Mouse (Mus musculus) erythroblast, embryonic 14.5 days (primary cell): ENCODE data around the gene Smyd3. TPM values are rescaled to one million over a fixed set of nuclear protein-coding genes. Genes with fewer than 3 reads are reported as not detected.

Experiments
- H3K27me3 ChIP-seq: 2 replicates; pipeline ENCODE4 v1.6.1; 2012; ENCODE audit warnings: inconsistent platforms; ENCODE audit not compliant: control insufficient read depth
- H3K36me3 ChIP-seq: 2 replicates; pipeline ENCODE4 v1.6.1; 2012; ENCODE audit warnings: mild to moderate bottlenecking, inconsistent platforms; ENCODE audit not compliant: control insufficient read depth
- H3K4me1 ChIP-seq: 2 replicates; pipeline ENCODE4 v1.6.1; 2012; ENCODE audit warnings: inconsistent platforms; ENCODE audit not compliant: control insufficient read depth
- H3K4me3 ChIP-seq: replicated peaks from 2 replicates; pipeline ENCODE3; 2012; ENCODE audit warnings: moderate library complexity, mild to moderate bottlenecking, inconsistent platforms
- H3K9me3 ChIP-seq: 2 replicates; pipeline ENCODE4 v1.6.1; 2012; ENCODE audit warnings: low read length, inconsistent platforms, mixed read lengths; ENCODE audit not compliant: control insufficient read depth
- GATA1 ChIP-seq: IDR thresholded peaks from 2 replicates; pipeline ENCODE4 v1.6.1; 2012; ENCODE audit warnings: low read length, inconsistent platforms, mixed read lengths
- TAL1 ChIP-seq: IDR thresholded peaks from 3 replicates; pipeline ENCODE4 v1.6.1; 2012; ENCODE audit warnings: low read length, inconsistent platforms, mixed read lengths
- polyA plus RNA-seq: library from polyadenylated mRNA; stranded (reverse); fragments of >175 nt; gene quantifications from 2 replicates; pipeline ENCODE4 v1.2.3, GENCODE M21; 2012

The Smyd3 gene
- polyA plus RNA-seq = 0.02 and 0.09 TPM in 2 replicates

DNA sequence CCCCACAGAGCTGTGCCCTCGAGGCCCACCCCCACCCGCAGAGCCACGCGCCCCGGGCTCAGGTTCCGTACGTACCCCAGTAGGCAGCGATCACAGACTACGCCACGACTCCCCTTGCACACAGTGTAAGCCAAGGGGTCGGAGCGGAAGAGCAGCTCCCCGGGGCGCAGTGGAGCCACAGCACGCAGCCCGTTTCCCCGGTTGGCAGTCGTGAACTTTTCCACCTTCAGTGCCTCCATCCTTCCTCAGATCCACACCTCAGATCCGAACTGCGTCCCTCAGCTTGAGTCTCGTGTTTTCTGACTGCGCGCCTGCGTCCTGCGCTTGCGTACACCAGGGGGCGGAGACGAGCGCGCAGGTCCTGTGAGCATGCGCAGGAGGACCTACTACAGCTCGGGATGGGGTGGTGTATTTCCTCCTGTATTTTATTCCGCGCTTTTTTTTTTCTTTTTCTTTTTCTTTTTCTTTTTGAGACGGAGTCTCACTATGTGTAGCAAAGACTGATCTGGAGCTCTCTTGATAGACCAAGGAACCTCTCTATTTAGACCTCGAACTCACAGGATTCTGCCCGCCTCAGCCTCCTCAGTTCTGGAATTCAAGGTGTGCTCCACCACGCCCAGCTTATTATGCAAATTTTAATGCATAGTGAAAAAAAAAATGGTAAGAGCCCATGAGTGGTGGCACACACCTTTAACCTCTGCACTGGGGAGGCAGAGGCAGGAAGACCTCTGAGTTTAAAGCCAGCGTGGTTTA lies at the start of gene Smyd3:
Smyd3 (minus strand) TSS at position 329 of the 753 bp plus-strand sequence.
- Histone ChIP-seq H3K4me1 (peaks cover 22% of the 10 kb centered on the region), H3K27me3 (no peaks in the 10 kb centered on the region), H3K9me3 (no peaks in the 10 kb centered on the region), H3K36me3 (no peaks in the 10 kb centered on the region), H3K4me3 (peak within 1 kb of the TSS; percentile 96)
- no peak for TF ChIP-seq GATA1

- H3K27me3 ChIP-seq = no peaks in the 10 kb centered on the region
- H3K9me3 ChIP-seq = no peaks in the 10 kb centered on the region
- peaks cover 3% of the 10 kb centered on the region for H3K36me3 ChIP-seq
- TF ChIP-seq TAL1 = no peak
- TF ChIP-seq GATA1 = no peak
- peaks cover 35% of the 10 kb centered on the region for H3K4me1 ChIP-seq
- no peak overlapping the region for H3K4me3 ChIP-seq
Observed at GRCm38 (mm10) chr1:179567558-179567957, 49.7 kb upstream of the Smyd3 start.

GRCm38 (mm10) chr1:179563926-179564325 lies 46.1 kb upstream of the Smyd3 start:
- no peak for TF ChIP-seq TAL1
- no peak for TF ChIP-seq GATA1
- Histone ChIP-seq H3K4me3 (no peak overlapping the region), H3K27me3 (no peaks in the 10 kb centered on the region), H3K9me3 (no peaks in the 10 kb centered on the region), H3K4me1 (peaks cover 28% of the 10 kb centered on the region), H3K36me3 (peaks cover 16% of the 10 kb centered on the region)

DNA sequence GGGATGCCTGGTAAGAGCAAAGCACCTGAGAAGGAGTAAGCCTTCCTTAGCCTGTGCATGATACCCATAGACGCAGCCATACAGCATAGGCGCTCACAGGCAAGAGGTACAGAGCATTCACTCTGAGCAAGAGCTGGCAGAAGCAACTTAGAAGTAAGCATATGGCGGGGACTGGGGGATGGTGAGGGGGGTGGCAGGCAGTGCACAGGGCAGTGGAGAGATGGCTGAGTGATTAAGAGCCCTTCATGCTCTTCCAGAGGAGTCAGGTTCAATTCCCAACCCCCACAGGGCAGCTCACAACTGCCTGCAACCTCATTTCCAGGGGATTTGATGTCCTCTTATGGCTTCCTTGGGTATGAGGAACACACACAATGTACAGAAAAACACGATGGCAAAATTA lies 45.4 kb upstream of the Smyd3 start:
- Histone ChIP-seq H3K9me3 (no peaks in the 10 kb centered on the region), H3K36me3 (peaks cover 21% of the 10 kb centered on the region), H3K4me3 (no peak overlapping the region), H3K27me3 (no peaks in the 10 kb centered on the region), H3K4me1 (peaks cover 22% of the 10 kb centered on the region)
- TF ChIP-seq TAL1 = no peak
- TF ChIP-seq GATA1 = no peak

GRCm38 (mm10) chr1:179560845-179561430 lies 43.1 kb upstream of the Smyd3 start:
- Histone ChIP-seq H3K36me3 (peaks cover 35% of the 10 kb centered on the region), H3K9me3 (no peaks in the 10 kb centered on the region), H3K4me1 (peaks cover 13% of the 10 kb centered on the region), H3K4me3 (no peak overlapping the region), H3K27me3 (no peaks in the 10 kb centered on the region)
- no peak for TF ChIP-seq GATA1
- TF ChIP-seq TAL1 = no peak

GRCm38 (mm10) chr1:179559446-179560194 lies 41.8 kb upstream of the Smyd3 start:
- Histone ChIP-seq H3K27me3 (no peaks in the 10 kb centered on the region), H3K9me3 (no peaks in the 10 kb centered on the region), H3K4me1 (peaks cover 18% of the 10 kb centered on the region), H3K4me3 (no peak overlapping the region), H3K36me3 (peaks cover 37% of the 10 kb centered on the region)
- TF ChIP-seq TAL1 (no peak), GATA1 (no peak)

DNA sequence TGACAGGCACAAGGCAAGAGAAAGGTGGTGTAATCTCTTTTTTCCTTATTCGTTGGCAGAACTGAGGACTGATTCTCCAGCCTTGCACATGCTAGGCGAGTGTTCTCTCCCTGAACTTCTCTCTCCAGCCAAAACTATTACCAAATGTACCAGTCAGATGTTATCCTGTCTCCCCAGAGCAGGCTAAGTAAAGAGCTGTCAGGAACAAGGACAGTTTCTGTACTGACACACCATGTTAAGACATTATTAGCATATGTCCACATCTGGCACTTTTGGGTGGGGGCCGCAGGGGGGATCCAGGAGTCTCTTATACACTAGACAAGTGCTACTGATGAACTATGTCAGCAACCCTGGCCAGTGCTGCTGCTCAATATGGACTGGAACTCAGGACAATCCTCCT lies 39.1 kb upstream of the Smyd3 start:
- Histone ChIP-seq H3K4me1 (peaks cover 41% of the 10 kb centered on the region), H3K36me3 (peaks cover 49% of the 10 kb centered on the region), H3K4me3 (no peak overlapping the region), H3K9me3 (no peaks in the 10 kb centered on the region), H3K27me3 (no peaks in the 10 kb centered on the region)
- TF ChIP-seq TAL1 (no peak), GATA1 (no peak)

GRCm38 (mm10) chr1:179553949-179554347 lies 36.1 kb upstream of the Smyd3 start:
- H3K36me3 ChIP-seq = peaks cover 56% of the 10 kb centered on the region
- TF ChIP-seq GATA1 (no peak), TAL1 (no peak)
- peaks cover 68% of the 10 kb centered on the region for H3K4me1 ChIP-seq
- no peak overlapping the region for H3K4me3 ChIP-seq
- no peaks in the 10 kb centered on the region for H3K27me3 ChIP-seq
- H3K9me3 ChIP-seq = no peaks in the 10 kb centered on the region

- Histone ChIP-seq H3K36me3 (peaks cover 56% of the 10 kb centered on the region), H3K27me3 (no peaks in the 10 kb centered on the region), H3K4me3 (no peak overlapping the region), H3K9me3 (no peaks in the 10 kb centered on the region), H3K4me1 (peaks cover 74% of the 10 kb centered on the region)
- TF ChIP-seq GATA1 (no peak), TAL1 (no peak)
Observed at GRCm38 (mm10) chr1:179553197-179553948, 35.5 kb upstream of the Smyd3 start.
